Mouse (Mus musculus) bone marrow macrophage, adult 2 months (primary cell): ENCODE measurements around the gene Tmem104.
A peak's percentile ranks its signal among the peaks of the same experiment; 100 is the strongest.

Source experiments
- CTCF ChIP-seq: IDR thresholded peaks from 2 replicates; pipeline ENCODE4 v1.5.1; 2012; ENCODE audit warnings: low read depth, mild to moderate bottlenecking, low read length, moderate library complexity
- POLR2A ChIP-seq: IDR thresholded peaks from 2 replicates; pipeline ENCODE4 v1.6.1; 2012; ENCODE audit warnings: mild to moderate bottlenecking, low read depth, low read length, borderline replicate concordance

DNA sequence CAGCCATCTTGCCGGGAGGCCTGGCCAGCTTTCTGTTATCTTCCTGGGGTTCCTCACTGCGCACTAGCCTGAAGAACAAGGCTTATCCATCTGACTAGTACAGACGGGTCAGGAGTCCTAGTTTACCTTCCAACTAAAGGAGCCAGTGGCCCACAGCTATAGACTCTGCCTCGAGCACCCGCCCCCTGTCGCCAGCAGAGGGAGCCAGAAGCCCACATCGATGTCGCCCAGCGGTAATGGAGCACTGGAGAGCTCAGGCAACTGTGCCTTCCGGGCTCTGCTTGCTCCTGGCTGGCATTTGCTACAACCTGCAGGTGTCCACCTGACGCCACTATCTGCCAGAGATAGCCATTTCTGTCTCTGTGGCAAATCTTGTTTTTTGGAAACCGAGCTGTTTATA, 15.0 kb downstream of the Tmem104 start:
- TF ChIP-seq CTCF = peak; percentile 54; the same call in 1 of the 2 replicates
- no peak for TF ChIP-seq POLR2A
